Mouse (Mus musculus) heart, postnatal 14 days (tissue): ENCODE measurements at regions not wholly inside any gene's neighbourhood (a gene's known extent, or its start where the extent isn't known, plus 50 kb on each side); places are given as distances from the start of the nearest gene placed in this dataset.

Experiments
- DNase-seq, 2 experiments: peaks; one replicate each; pipeline ENCODE4 v3.0.0; 2021 to 2022
- intact Hi-C: fragments of 180-260 bp; cut with DNase I; formaldehyde crosslinking; loops from one replicate; pipeline ENCODE4 v1.15.1; 2025

GRCm38 (mm10) chr17:89802148-89802547 lies 108.1 kb downstream of the Gm10184 start:
- intact Hi-C loops: no loop called here

GRCm38 (mm10) chr17:89777570-89777969 lies 132.7 kb downstream of the Gm10184 start:
- DNase-seq: no peak
- intact Hi-C loops: no loop called here

More at GRCm38 (mm10) chr17:89802148-89802547, 108.1 kb downstream of the Gm10184 start:
- no peak for DNase-seq

- peak; percentile 2 to 12 for DNase-seq
- intact Hi-C loops: no loop called here
Observed at GRCm38 (mm10) chr17:89766229-89766875, 143.9 kb downstream of the Gm10184 start.

GRCm38 (mm10) chr17:89737418-89737817 lies 172.8 kb downstream of the Gm10184 start:
- intact Hi-C loops: no loop called here
- no peak for DNase-seq

- intact Hi-C loops: no loop called here
- no peak for DNase-seq
Observed at GRCm38 (mm10) chr17:89725534-89725933, 184.7 kb downstream of the Gm10184 start.

- no peak for DNase-seq
- intact Hi-C loops: no loop called here
Observed at GRCm38 (mm10) chr17:89681798-89682197, 228.5 kb downstream of the Gm10184 start.

GRCm38 (mm10) chr17:89658326-89658725 lies 251.9 kb downstream of the Gm10184 start:
- intact Hi-C loops: loop anchor here (10.0 kb wide), 1 partner anchor 704 kb away; no protein-coding TSS in a partner anchor
- DNase-seq: no peak

GRCm38 (mm10) chr17:89656211-89656610 lies 254.0 kb downstream of the Gm10184 start:
- DNase-seq: no peak
- intact Hi-C loops: loop anchor here (10.0 kb wide), 1 partner anchor 701 kb away; no protein-coding TSS in a partner anchor

- DNase-seq: peak in 1 of 2 experiments; percentile 38
- intact Hi-C loops: loop anchor here (2.0 to 10.0 kb wide), 2 partner anchors 699 to 847 kb away; no protein-coding TSS in a partner anchor
Observed at GRCm38 (mm10) chr17:89654089-89654813, 256.0 kb downstream of the Gm10184 start.

- intact Hi-C loops: no loop called here
- no peak for DNase-seq
Observed at GRCm38 (mm10) chr17:89646000-89646399, 264.2 kb downstream of the Gm10184 start.
